Mouse (Mus musculus): ENCODE data around the gene Pcdh18.

Gene Pcdh18

GRCm38 (mm10) chr3:49756870-49757625 is at the start of gene Pcdh18:
TSS of gene Pcdh18 (minus strand) at chr3:49757325.
- DNase-seq (ENCODE audit: low read depth in 2 of 2, low spot score in 2 of 2), result no peak

- DNase-seq (ENCODE audit: low read depth in 2 of 2, low spot score in 2 of 2), result no peak
Measured at GRCm38 (mm10) chr3:49806823-49807222, 49.7 kb upstream of the Pcdh18 start.

GRCm38 (mm10) chr3:49805511-49805910 is 48.4 kb upstream of the Pcdh18 start:
- DNase-seq (ENCODE audit: low read depth in 2 of 2, low spot score in 2 of 2), result no peak

GRCm38 (mm10) chr3:49788296-49788695 is 31.2 kb upstream of the Pcdh18 start:
- DNase-seq (ENCODE audit: low read depth in 2 of 2, low spot score in 2 of 2), result no peak

- no peak for DNase-seq (ENCODE audit: low read depth in 2 of 2, low spot score in 2 of 2)
Measured at GRCm38 (mm10) chr3:49787719-49788118, 30.6 kb upstream of the Pcdh18 start.

GRCm38 (mm10) chr3:49768992-49769738 is 12.0 kb upstream of the Pcdh18 start:
- DNase-seq (ENCODE audit: low read depth in 2 of 2, low spot score in 2 of 2), result no peak

- no peak for DNase-seq (ENCODE audit: low read depth in 2 of 2, low spot score in 2 of 2)
Measured at GRCm38 (mm10) chr3:49762711-49763110, 5.6 kb upstream of the Pcdh18 start.

- DNase-seq (ENCODE audit: low read depth in 2 of 2, low spot score in 2 of 2), result no peak
Measured at GRCm38 (mm10) chr3:49761971-49762370, 4.8 kb upstream of the Pcdh18 start.

GRCm38 (mm10) chr3:49757626-49758019 is 498 bp upstream of the Pcdh18 start:
- no peak for DNase-seq (ENCODE audit: low read depth in 2 of 2, low spot score in 2 of 2)

- no peak for DNase-seq (ENCODE audit: low read depth in 2 of 2, low spot score in 2 of 2)
Measured at GRCm38 (mm10) chr3:49755986-49756845, 909 bp downstream of the Pcdh18 start.

GRCm38 (mm10) chr3:49752766-49753165 is 4.4 kb downstream of the Pcdh18 start:
- no peak for DNase-seq (ENCODE audit: low read depth in 2 of 2, low spot score in 2 of 2)

GRCm38 (mm10) chr3:49749491-49750284 is 7.4 kb downstream of the Pcdh18 start:
- no peak for DNase-seq (ENCODE audit: low read depth in 2 of 2, low spot score in 2 of 2)

- DNase-seq (ENCODE audit: low read depth in 2 of 2, low spot score in 2 of 2), result no peak
Measured at GRCm38 (mm10) chr3:49748054-49748453, 9.1 kb downstream of the Pcdh18 start.

- DNase-seq (ENCODE audit: low read depth in 2 of 2, low spot score in 2 of 2), result no peak
Measured at GRCm38 (mm10) chr3:49739061-49739460, 18.1 kb downstream of the Pcdh18 start.

GRCm38 (mm10) chr3:49738531-49738930 is 18.6 kb downstream of the Pcdh18 start:
- no peak for DNase-seq (ENCODE audit: low read depth in 2 of 2, low spot score in 2 of 2)

- no peak for DNase-seq (ENCODE audit: low read depth in 2 of 2, low spot score in 2 of 2)
Measured at GRCm38 (mm10) chr3:49706503-49706902, 50.6 kb downstream of the Pcdh18 start.

- DNase-seq (ENCODE audit: low read depth in 2 of 2, low spot score in 2 of 2), result no peak
Measured at GRCm38 (mm10) chr3:49699951-49700350, 57.2 kb downstream of the Pcdh18 start.

All from CD8-positive naive resting alpha-beta T cell, adult 2 months (primary cell).